Mouse (Mus musculus): ENCODE data around the gene Cyfip2. TPM values are rescaled to one million over a fixed set of nuclear protein-coding genes. Genes with fewer than 3 reads are reported as not detected.

The Cyfip2 gene
- polyA plus RNA-seq, 1 experiment from 2014 or later, result 7.3 TPM

DNA sequence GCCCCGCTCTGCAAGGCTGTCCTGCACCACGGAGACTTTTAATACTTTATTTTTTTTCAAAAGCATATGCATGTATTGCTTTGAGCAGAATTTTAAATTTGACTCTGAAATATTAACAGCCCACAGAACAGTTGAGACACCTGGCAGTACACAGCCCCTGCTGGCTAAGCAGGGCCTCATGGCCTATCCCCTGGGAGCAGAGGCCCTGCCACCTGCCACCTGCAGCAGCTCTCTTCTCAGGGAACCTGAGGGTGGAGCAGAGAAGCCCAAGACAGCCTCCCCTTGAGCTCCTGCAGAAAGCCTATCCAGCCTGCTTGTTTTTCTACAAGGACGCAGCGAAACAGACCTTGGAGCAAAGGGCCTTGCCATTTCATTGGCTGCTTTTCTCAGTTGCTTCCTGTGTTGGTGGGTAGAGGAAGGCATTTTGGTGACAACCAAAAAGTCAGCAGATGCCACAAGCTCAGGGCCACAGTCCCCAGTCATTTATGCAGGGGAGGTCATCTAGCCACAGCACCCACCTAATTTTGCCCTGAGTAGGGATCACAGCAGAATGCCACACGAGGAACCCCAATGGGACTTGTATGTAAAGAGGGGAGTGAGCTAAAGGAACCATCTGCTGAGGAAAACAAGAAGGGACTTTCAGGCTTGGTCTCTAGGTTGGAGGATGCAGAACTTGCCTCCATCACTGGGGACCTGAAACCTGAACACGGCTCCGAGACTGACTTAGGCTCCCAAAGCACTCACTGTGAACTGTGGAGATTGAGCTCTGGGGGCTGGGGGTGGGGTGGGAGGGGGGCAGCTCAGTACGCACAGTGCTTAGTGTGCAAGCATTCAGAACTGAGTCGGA, 7.6 kb downstream of the Cyfip2 start:
- no peak overlapping the region for H3K4me3 ChIP-seq
- H3K27ac ChIP-seq, result no peak overlapping the region
- 83% methylated on average over 9 of the region's 9 CpGs for WGBS
- no peak for DNase-seq (ENCODE audit: low spot score)
- no peaks in the 10 kb centered on the region for H3K9me3 ChIP-seq
- no peaks in the 10 kb centered on the region for H3K4me1 ChIP-seq
- H3K36me3 ChIP-seq, result no peaks in the 10 kb centered on the region
- peaks cover 3% of the 10 kb centered on the region for H3K27me3 ChIP-seq (ENCODE audit: insufficient read depth, poor library complexity, severe bottlenecking)

DNA sequence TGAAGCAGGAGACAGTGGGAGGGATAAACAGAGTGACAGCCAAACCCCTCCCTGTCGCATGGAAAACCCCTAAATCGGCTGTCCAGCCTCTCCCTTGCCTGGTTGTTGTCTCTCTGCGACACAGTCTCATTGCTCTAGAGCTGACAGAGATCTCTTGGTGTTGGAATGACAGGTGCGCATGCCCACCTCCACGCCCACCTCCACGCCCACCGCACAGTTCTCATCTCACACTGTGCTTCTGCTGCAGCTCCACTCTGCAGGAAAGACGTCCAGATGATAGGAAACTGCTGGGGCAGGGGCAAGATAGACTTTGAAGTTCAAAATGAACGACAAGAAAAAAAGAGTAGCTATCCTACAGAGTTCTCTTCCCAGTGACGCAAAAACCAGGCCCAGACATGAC, 8.6 kb downstream of the Cyfip2 start:
- peaks cover 3% of the 10 kb centered on the region; the same call in 1 of the 2 replicates for H3K4me1 ChIP-seq
- H3K9me3 ChIP-seq, result no peaks in the 10 kb centered on the region
- WGBS, result 71% methylated on average over 10 of the region's 10 CpGs
- no peak overlapping the region for H3K27ac ChIP-seq
- no peak for DNase-seq (ENCODE audit: low spot score)
- H3K36me3 ChIP-seq, result no peaks in the 10 kb centered on the region
- H3K27me3 ChIP-seq (ENCODE audit: insufficient read depth, poor library complexity, severe bottlenecking), result no peaks in the 10 kb centered on the region
- no peak overlapping the region for H3K4me3 ChIP-seq

DNA sequence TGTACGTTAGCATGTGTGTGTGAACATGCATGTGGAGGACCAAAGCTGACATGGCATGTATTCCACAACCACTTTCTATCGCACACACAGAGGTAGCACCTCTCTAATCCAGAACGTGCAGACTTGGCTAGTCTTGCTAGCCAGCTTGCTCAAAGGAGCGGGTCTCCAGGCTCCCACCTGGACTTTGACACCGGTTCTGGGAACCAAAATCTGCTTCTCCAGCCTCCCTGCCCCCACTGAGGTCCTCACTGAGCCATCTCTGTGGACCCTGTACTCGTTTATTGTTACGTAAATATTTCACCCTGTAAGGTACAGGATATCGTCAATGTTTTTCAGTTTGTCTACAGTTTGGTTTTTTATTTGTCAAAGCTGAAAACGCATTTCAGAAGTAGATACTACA, 10.2 kb downstream of the Cyfip2 start:
- no peaks in the 10 kb centered on the region for H3K9me3 ChIP-seq
- H3K4me1 ChIP-seq, result peaks cover 5% of the 10 kb centered on the region; the same call in 1 of the 2 replicates
- no peak overlapping the region for H3K4me3 ChIP-seq
- 84% methylated on average over 9 of the region's 9 CpGs for WGBS
- H3K27me3 ChIP-seq (ENCODE audit: insufficient read depth, poor library complexity, severe bottlenecking), result no peaks in the 10 kb centered on the region
- no peak overlapping the region for H3K27ac ChIP-seq
- no peak for DNase-seq (ENCODE audit: low spot score)
- H3K36me3 ChIP-seq, result no peaks in the 10 kb centered on the region

DNA sequence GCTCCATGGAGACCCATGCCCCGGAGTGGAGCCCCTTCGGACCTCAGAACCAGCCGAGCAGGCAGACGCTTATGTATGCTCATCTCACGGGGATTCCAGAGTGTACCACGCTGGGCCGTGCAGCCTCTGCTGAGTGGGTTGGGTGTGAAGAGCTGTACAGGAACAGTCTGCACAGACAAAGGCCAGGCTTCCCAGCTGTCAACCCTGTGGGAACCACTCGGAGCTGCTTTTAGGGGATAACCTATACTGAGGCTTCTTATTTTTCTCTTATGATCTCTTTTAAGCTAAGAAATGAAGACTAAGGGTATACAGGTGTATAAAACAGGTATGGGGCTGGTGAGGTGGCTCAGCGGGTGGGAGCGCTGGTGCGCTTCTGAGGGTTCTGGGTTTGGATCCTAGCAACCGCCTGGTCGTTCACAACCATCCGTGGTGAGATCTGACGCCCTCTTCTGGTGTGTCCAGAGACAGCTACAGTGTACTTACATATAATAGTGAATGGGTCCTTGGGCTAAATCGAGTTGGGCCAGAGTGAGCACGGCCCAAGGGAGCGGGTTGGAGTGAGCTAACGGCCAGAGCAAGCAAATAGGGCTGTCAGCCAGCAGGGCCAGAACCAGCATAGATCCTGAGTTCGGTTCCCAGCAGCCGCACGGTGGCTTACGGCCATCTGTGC, 10.9 kb downstream of the Cyfip2 start:
- H3K27me3 ChIP-seq (ENCODE audit: insufficient read depth, poor library complexity, severe bottlenecking), result no peaks in the 10 kb centered on the region
- no peak for DNase-seq (ENCODE audit: low spot score)
- H3K36me3 ChIP-seq, result no peaks in the 10 kb centered on the region
- peaks cover 5% of the 10 kb centered on the region; the same call in 1 of the 2 replicates for H3K4me1 ChIP-seq
- H3K9me3 ChIP-seq, result no peaks in the 10 kb centered on the region
- no peak overlapping the region for H3K27ac ChIP-seq
- 81% methylated on average over 23 of the region's 23 CpGs for WGBS
- H3K4me3 ChIP-seq, result no peak overlapping the region

DNA sequence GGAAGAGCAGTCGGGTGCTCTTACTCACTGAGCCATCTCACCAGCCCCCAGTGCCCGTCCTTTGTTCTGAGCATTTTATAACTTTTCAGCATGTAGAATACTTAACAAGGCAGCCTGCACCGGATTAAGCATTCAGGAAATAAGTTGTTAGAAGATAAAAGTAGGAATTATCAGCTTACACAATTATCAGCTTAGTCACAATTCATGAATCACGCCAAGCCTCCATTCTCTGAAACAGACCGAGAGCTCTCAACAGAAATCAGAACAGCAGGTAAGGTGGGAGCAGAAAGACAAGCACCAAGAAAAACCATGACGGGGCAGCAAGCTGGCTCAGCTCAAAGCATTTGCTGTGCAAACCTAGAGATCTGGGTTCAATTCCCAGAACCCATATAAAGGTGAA, 12.8 kb downstream of the Cyfip2 start:
- Histone ChIP-seq H3K4me3 (no peak overlapping the region), H3K27ac (no peak overlapping the region), H3K9me3 (no peaks in the 10 kb centered on the region), H3K4me1 (peaks cover 5% of the 10 kb centered on the region; the same call in 1 of the 2 replicates), H3K36me3 (no peaks in the 10 kb centered on the region), H3K27me3 (ENCODE audit: insufficient read depth, poor library complexity, severe bottlenecking) (no peaks in the 10 kb centered on the region)
- WGBS, result 67% methylated on average over 6 of the region's 6 CpGs
- no peak for DNase-seq (ENCODE audit: low spot score)

DNA sequence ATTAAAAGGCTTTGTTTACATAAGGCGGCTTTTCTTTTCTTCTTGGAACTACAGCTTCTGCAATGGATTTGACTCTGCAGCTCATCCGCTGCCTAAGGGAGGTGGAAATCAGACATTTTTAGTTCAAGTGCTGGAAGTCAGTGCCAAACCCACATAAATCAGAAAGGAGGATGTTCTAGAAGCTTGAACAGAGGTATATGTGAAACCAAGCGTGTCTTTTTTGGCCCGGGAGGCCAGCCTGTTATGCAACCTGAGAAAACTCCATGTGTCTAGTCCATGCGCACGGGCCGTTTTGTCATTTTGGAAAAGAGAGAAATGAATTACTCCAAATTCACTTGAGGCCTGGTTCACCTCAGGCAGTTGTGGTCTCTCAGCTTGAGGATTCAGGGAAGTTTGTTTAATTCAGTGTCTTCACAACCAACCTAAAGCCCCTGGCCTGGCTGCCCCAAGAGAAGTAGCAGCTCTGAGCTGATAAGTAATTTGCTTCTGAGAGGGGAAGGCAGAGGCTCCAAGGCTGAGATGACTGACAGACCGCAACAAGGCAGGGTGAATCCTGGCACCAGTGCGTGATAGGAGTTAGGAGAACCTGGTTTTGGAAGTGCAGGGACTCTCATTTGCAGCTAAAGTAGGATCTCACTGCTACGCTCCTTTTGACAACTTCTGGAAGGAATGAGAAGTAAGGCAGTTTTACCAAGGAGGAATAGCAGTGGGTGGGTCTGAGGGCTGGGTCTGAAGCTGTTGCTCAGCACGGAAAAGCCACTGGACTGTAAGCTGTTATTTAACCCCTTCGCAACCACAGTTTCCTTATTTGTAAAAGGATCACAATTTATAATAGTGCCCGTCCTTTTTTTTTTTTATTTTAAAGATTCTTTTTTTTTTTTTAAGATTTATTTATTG, 13.5 kb downstream of the Cyfip2 start:
- Histone ChIP-seq H3K4me3 (no peak overlapping the region), H3K27ac (no peak overlapping the region), H3K36me3 (no peaks in the 10 kb centered on the region), H3K27me3 (ENCODE audit: insufficient read depth, poor library complexity, severe bottlenecking) (no peaks in the 10 kb centered on the region), H3K4me1 (peaks cover 5% of the 10 kb centered on the region; the same call in 1 of the 2 replicates), H3K9me3 (no peaks in the 10 kb centered on the region)
- no peak for DNase-seq (ENCODE audit: low spot score)
- WGBS, result 69% methylated on average over 13 of the region's 13 CpGs

GRCm38 (mm10) chr11:46294390-46294789, 18.3 kb downstream of the Cyfip2 start:
- Histone ChIP-seq H3K4me1 (peaks cover 5% of the 10 kb centered on the region; the same call in 1 of the 2 replicates), H3K4me3 (no peak overlapping the region), H3K9me3 (no peaks in the 10 kb centered on the region), H3K36me3 (no peaks in the 10 kb centered on the region), H3K27me3 (ENCODE audit: insufficient read depth, poor library complexity, severe bottlenecking) (no peaks in the 10 kb centered on the region), H3K27ac (no peak overlapping the region)
- WGBS, result 83% methylated on average over 11 of the region's 11 CpGs
- DNase-seq (ENCODE audit: low spot score), result no peak

- no peaks in the 10 kb centered on the region for H3K4me1 ChIP-seq
- no peaks in the 10 kb centered on the region for H3K27me3 ChIP-seq (ENCODE audit: insufficient read depth, poor library complexity, severe bottlenecking)
- DNase-seq (ENCODE audit: low spot score), result no peak
- H3K36me3 ChIP-seq, result no peaks in the 10 kb centered on the region
- H3K9me3 ChIP-seq, result no peaks in the 10 kb centered on the region
- 81% methylated on average over 5 of the region's 5 CpGs for WGBS
- H3K4me3 ChIP-seq, result no peak overlapping the region
- no peak overlapping the region for H3K27ac ChIP-seq
Measured at GRCm38 (mm10) chr11:46293491-46293890, 19.2 kb downstream of the Cyfip2 start.

- H3K36me3 ChIP-seq, result no peaks in the 10 kb centered on the region
- DNase-seq (ENCODE audit: low spot score), result no peak
- no peaks in the 10 kb centered on the region for H3K27me3 ChIP-seq (ENCODE audit: insufficient read depth, poor library complexity, severe bottlenecking)
- H3K4me3 ChIP-seq, result no peak overlapping the region
- no peak overlapping the region for H3K27ac ChIP-seq
- H3K9me3 ChIP-seq, result no peaks in the 10 kb centered on the region
- 57% methylated on average over 10 of the region's 10 CpGs for WGBS
- no peaks in the 10 kb centered on the region for H3K4me1 ChIP-seq
Measured at GRCm38 (mm10) chr11:46290988-46291405, 21.7 kb downstream of the Cyfip2 start.

GRCm38 (mm10) chr11:46289561-46289960, 23.1 kb downstream of the Cyfip2 start:
- Histone ChIP-seq H3K4me1 (no peaks in the 10 kb centered on the region), H3K4me3 (no peak overlapping the region), H3K27ac (no peak overlapping the region), H3K27me3 (ENCODE audit: insufficient read depth, poor library complexity, severe bottlenecking) (no peaks in the 10 kb centered on the region), H3K9me3 (no peaks in the 10 kb centered on the region), H3K36me3 (no peaks in the 10 kb centered on the region)
- DNase-seq (ENCODE audit: low spot score), result no peak
- WGBS, result 86% methylated on average over 9 of the region's 9 CpGs

DNA sequence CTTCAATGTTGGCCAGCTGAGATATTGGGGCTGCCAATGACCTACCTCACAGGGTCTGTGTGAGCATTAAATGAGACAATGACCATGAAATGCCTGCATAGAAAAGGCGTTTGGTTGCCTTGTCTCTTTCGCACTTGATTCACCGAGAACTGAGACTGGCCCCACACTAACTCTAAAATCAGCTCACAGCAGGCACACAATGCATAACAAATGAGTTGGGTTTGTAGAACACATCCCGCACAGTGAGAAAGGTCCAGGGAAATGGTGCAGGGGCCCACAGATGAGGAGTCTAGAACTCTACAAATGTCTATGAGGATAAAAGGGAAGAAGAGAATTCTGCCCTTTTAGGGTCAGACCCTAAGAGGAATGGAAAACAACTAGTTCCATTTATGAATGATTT, 23.6 kb downstream of the Cyfip2 start:
- no peaks in the 10 kb centered on the region for H3K4me1 ChIP-seq
- DNase-seq (ENCODE audit: low spot score), result no peak
- H3K4me3 ChIP-seq, result no peak overlapping the region
- WGBS, result 80% methylated on average over 4 of the region's 4 CpGs
- H3K27ac ChIP-seq, result no peak overlapping the region
- no peaks in the 10 kb centered on the region for H3K36me3 ChIP-seq
- H3K9me3 ChIP-seq, result no peaks in the 10 kb centered on the region
- H3K27me3 ChIP-seq (ENCODE audit: insufficient read depth, poor library complexity, severe bottlenecking), result no peaks in the 10 kb centered on the region

GRCm38 (mm10) chr11:46288091-46288490, 24.6 kb downstream of the Cyfip2 start:
- H3K4me1 ChIP-seq, result no peaks in the 10 kb centered on the region
- no peaks in the 10 kb centered on the region for H3K36me3 ChIP-seq
- H3K4me3 ChIP-seq, result no peak overlapping the region
- no peak overlapping the region for H3K27ac ChIP-seq
- DNase-seq (ENCODE audit: low spot score), result no peak
- 67% methylated on average over 5 of the region's 5 CpGs for WGBS
- no peaks in the 10 kb centered on the region for H3K27me3 ChIP-seq (ENCODE audit: insufficient read depth, poor library complexity, severe bottlenecking)
- no peaks in the 10 kb centered on the region for H3K9me3 ChIP-seq
